Mouse (Mus musculus): Measurements from ENCODE around the gene Hoxa6. TPM values are rescaled to one million over a fixed set of nuclear protein-coding genes. Genes with fewer than 3 reads are reported as not detected.

Hoxa6 gene
- total RNA-seq (2023) = not detected in 2 replicates

GRCm38 (mm10) chr6:52208072-52208867 lies at the start of gene Hoxa6:
Gene Hoxa6 (minus strand): TSS chr6:52208722.

GRCm38 (mm10) chr6:52245757-52246142 lies 37.2 kb upstream of the Hoxa6 start, which contains the start of gene Hoxa11:
Gene Hoxa11 (minus strand): TSS chr6:52245810.

GRCm38 (mm10) chr6:52240389-52241000 lies 32.0 kb upstream of the Hoxa6 start, which contains the start of gene Hoxa10:
Gene Hoxa10 (minus strand): TSS chr6:52240854.

GRCm38 (mm10) chr6:52230516-52231165 lies 22.1 kb upstream of the Hoxa6 start, which contains the start of gene Hoxa9:
Gene Hoxa9 (minus strand): TSS chr6:52231089.

GRCm38 (mm10) chr6:52221337-52221992 lies 12.9 kb upstream of the Hoxa6 start, which contains the start of gene Hoxa7:
Gene Hoxa7 (minus strand): TSS chr6:52221854.

GRCm38 (mm10) chr6:52213119-52213986 lies 4.8 kb upstream of the Hoxa6 start, which contains the start of the genes Hoxa3 and Gm28308:
Gene Hoxa3 (minus strand): TSS chr6:52213336.
Gene Gm28308 (minus strand): TSS chr6:52213339.

GRCm38 (mm10) chr6:52204050-52204752 lies 4.3 kb downstream of the Hoxa6 start, which contains the start of gene Hoxa5:
Gene Hoxa5 (minus strand): TSS chr6:52204587.

GRCm38 (mm10) chr6:52190906-52191810 lies 17.4 kb downstream of the Hoxa6 start, which contains the start of gene Hoxa4:
Gene Hoxa4 (minus strand): TSS chr6:52191753.

GRCm38 (mm10) chr6:52177061-52177735 lies 31.3 kb downstream of the Hoxa6 start, which contains the start of gene 5730596B20Rik:
Gene 5730596B20Rik (plus strand): TSS chr6:52177498.

GRCm38 (mm10) chr6:52164626-52165440 lies 43.7 kb downstream of the Hoxa6 start, which contains the start of gene Hoxa2:
Gene Hoxa2 (minus strand): TSS chr6:52164831.

GRCm38 (mm10) chr6:52158276-52159051 lies 50.1 kb downstream of the Hoxa6 start, which contains the start of gene Hoxa1:
Gene Hoxa1 (minus strand): TSS chr6:52158317.

Other genes starting within 250 kb of the Hoxa6 start
- 214 and 275 TPM in 2 replicates for gene Skap2, start 196.2 kb downstream of the Hoxa6 start, total RNA-seq (2023)
- not detected in 2 replicates for gene Hoxa1, start 50.4 kb downstream of the Hoxa6 start, total RNA-seq (2023)
- not detected in 2 replicates for gene Hoxa2, start 43.9 kb downstream of the Hoxa6 start, total RNA-seq (2023)
- not detected in 2 replicates for gene 5730596B20Rik, start 31.2 kb downstream of the Hoxa6 start, total RNA-seq (2023)
- gene Hoxa4, start 17.0 kb downstream of the Hoxa6 start, total RNA-seq (2023) = 0.32 TPM in 1 of 2 replicates, not detected in the other
- 0.25 TPM in 1 of 2 replicates, not detected in the other for gene Hoxa5, start 4.1 kb downstream of the Hoxa6 start, total RNA-seq (2023)
- not detected in 2 replicates for gene Hoxa3, start 4.6 kb upstream of the Hoxa6 start, total RNA-seq (2023)
- not detected in 2 replicates for gene Gm28308, start 4.6 kb upstream of the Hoxa6 start, total RNA-seq (2023)
- not detected in 2 replicates for gene Hoxa7, start 13.1 kb upstream of the Hoxa6 start, total RNA-seq (2023)
- gene Hoxa9, start 22.4 kb upstream of the Hoxa6 start, total RNA-seq (2023) = 0.22 TPM in 1 of 2 replicates, not detected in the other
- gene Hoxa10, start 32.1 kb upstream of the Hoxa6 start, total RNA-seq (2023) = not detected in 2 replicates
- gene Hoxa11, start 37.1 kb upstream of the Hoxa6 start, total RNA-seq (2023) = not detected in 2 replicates
- gene Hoxa13, start 52.2 kb upstream of the Hoxa6 start, total RNA-seq (2023) = not detected in 2 replicates
- gene Evx1, start 104.8 kb upstream of the Hoxa6 start, total RNA-seq (2023) = not detected in 2 replicates